Mouse (Mus musculus): ENCODE data around the gene Tns2.

The Tns2 gene

DNA sequence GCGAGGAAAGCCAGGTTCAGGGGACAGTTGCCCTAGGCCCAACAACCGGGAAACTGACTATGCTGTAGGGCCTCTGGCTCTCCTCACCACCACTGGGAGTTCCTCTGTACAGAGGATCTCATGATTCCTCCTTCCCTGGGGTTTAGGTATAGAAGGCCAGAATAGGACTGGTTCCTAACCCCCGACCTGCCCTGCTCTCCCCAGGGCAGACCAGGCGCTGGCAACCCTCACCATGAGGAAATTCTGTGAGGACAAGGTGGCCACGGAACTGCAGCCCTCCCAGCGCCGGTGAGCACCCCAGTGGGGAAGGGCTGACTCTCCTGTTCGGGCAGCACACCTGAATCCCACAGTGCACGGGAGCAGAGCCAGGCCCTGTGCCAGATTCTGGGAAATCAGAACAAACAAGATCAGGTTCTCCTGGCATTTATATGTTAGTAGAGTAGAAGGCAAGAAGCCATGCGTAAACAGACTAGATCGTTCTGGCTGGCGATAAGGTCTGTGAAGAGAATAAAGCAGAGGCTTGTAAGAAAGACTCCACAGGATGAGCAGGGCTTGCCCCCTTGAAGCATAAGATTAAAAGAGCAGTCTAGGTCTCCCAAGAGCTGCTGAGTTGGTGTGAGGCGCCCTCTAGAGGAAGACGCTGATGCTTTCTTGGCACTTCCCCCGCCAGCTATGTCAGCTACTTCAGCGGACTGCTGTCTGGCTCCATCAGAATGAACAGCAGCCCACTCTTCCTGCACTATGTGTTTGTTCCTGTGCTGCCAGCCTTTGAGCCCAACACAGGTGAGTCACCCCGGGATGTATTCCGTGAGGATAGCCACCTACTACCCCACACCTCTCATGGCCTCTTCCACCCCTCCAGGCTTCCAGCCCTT, 8.7 kb downstream of the Tns2 start:
- peak; percentile 80 to 87 for DNase-seq (ENCODE audit: low spot score in 2 of 2)

DNA sequence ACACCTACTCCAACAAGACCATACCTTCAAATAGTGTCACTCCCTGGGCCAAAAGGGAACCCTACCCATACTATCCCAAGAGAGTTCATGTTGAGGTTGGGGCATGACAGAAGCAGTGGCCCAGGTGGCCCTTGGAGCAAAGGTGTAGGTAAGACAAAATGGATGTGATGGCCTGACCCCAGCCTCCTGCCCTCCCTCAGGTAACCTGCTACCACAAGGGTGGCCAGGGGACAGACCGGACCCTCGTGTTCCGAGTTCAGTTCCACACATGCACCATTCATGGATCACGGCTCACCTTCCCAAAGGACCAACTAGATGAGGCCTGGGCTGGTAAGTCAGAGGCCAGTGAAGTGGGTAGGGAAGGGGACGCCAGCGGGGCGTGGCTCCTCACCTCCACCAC, 10.1 kb downstream of the Tns2 start:
- no peak for DNase-seq (ENCODE audit: low spot score in 2 of 2)

- DNase-seq (ENCODE audit: low spot score in 2 of 2): no peak
Measured at GRCm38 (mm10) chr15:102110701-102111494, 10.7 kb downstream of the Tns2 start.

DNA sequence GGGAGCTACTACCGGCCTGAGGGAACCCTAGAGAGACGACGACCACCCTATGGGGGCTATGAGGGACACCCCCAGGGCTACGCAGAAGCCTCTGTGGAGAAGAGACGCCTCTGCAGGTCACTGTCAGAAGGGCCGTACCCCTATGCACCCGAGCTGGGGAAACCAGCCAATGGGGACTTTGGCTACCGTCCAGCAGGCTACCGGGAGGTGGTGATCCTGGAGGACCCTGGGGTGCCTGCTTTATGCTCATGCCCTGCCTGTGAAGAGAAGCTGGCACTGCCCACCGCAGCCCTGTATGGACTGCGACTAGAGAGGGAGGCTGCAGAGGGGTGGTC, 11.2 kb downstream of the Tns2 start:
- DNase-seq (ENCODE audit: low spot score in 2 of 2): no peak

- DNase-seq (ENCODE audit: low spot score in 2 of 2): no peak
Measured at GRCm38 (mm10) chr15:102112181-102112580, 12.0 kb downstream of the Tns2 start.

DNA sequence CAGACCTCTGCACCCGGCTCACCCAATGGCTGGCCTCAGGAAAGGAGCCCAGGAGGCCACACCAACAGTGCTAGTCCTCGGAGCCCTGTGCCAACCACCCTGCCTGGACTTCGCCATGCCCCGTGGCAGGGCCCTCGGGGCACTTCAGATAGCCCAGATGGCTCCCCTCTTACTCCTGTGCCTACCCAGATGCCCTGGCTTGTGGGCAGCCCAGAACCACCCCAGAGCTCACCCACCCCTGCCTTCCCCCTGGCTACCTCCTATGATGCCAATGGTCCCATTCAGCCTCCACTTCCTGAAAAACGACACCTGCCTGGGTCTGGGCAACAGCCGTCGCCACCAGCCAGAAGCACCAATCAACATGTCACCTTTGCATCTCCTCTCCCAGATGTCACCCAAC, 12.6 kb downstream of the Tns2 start:
- no peak for DNase-seq (ENCODE audit: low spot score in 2 of 2)

GRCm38 (mm10) chr15:102113674-102114073, 13.5 kb downstream of the Tns2 start:
- no peak for DNase-seq (ENCODE audit: low spot score in 2 of 2)

DNA sequence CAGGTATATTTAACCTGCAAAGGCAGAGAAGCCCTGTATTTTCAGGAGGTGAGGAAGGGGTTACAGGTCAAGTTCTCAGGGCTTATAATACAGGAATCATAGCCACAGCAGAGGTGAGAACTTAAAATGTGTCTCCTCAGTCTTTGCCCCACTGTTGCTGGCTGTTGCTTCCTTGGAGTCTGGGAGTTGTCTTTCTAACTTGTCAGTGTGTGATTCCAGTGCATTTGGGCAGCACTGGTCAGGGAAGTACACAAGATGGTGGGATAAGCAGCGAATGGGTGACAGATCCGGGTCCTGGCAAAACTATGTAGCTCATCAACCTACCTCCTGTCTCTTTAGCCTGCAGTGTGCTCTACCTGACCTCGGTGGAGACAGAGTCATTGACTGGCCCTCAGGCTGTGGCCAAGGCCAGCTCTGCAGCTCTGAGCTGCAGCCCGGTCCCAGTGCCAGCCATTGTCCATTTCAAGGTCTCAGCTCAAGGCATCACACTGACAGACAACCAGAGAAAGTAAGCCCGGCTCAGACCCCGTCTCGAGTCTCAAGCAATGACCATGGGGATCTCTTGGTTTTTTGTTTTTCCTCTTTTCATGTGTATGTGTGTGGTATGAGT, 14.5 kb downstream of the Tns2 start:
- DNase-seq (ENCODE audit: low spot score in 2 of 2): no peak

- DNase-seq (ENCODE audit: low spot score in 2 of 2): no peak
Measured at GRCm38 (mm10) chr15:102115731-102116231, 15.6 kb downstream of the Tns2 start.

GRCm38 (mm10) chr15:102116753-102117415, 16.7 kb downstream of the Tns2 start:
- DNase-seq (ENCODE audit: low spot score in 2 of 2): no peak

DNA sequence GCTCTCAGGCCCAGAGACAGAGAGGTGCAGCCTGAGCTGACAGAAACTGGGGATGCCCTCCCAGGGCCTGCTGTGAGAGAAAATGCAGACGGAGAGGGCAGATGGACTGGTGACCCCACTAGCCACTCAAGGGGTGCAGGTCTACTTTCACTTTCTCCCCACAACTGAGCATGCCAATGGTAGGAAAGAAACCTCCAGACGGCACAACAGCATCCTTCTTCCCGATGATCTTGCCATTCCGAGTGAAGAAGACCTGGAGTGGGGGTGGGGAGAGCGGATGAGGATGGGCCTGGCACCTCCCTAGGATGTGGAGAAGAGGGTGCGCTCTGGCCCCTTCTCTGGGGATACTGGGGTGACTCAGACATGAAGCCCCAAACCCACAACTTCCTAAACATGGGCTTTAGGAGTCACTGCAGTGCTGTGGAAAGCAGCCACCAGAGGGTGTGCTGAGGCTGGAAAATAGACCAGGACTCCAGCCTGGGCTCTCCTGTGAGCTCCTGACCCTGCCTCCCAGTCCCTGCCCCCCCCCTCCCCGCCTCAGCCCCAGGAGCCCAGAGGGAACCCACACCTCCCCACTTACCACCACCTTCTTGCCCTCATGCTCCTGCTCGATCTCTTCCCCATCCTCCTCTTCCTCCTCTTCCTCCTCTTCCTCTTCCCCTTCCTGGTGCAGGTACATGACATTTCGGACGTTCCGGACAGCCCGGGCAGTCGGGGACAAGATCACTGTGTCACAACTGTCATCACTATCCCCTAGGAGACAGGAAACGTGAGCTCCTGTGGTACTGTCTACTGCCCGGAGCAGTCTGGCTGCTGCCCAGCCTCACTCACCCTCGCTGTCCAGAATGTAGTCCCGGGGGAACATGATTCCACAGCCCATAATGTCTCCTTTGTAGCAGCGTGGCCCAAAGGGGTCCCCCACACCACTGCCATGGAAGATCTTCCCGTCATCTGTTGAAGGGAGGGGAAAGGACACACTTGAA, 17.5 kb downstream of the Tns2 start:
- no peak for DNase-seq (ENCODE audit: low spot score in 2 of 2)

DNA sequence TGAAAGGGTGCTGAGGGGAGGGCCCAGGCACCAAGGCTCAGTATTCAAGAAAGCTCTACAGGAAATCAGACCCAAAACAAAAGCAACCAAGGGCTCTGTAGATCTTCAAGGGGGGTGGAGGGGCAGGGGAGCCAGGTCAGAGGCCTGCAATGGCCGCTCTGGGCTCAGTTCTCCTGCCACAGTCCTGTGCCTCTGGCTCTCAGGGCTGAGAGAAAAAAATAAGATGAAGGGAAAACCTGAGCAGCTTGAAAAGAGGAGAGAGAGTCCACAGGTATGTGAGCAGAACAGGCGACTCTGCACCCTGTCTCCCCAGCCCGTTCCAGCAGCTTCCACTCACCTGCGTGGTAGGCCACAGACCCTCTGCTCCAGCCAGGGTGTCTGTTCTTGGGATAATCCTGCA, 18.4 kb downstream of the Tns2 start:
- DNase-seq (ENCODE audit: low spot score in 2 of 2): no peak

GRCm38 (mm10) chr15:102119121-102119830, 19.1 kb downstream of the Tns2 start:
- DNase-seq (ENCODE audit: low spot score in 2 of 2): no peak

DNA sequence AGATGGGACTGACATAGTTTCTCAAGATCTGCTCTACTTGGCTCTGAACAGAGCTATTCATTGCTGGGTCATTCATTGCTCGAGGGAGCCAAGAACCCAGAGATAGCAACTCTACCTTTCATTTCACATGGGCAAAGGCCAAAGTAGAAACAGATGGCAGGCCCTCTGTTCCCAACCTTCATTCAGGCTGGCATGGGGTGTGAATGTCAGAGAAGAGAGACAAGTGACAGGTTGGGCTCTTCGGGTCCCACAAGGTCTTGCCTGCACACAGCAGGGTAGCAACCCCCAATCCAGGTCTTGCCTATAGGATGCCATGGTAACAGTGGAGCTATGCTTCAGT, 19.6 kb downstream of the Tns2 start:
- no peak for DNase-seq (ENCODE audit: low spot score in 2 of 2)

- DNase-seq (ENCODE audit: low spot score in 2 of 2): no peak
Measured at GRCm38 (mm10) chr15:102120530-102120929, 20.3 kb downstream of the Tns2 start.

GRCm38 (mm10) chr15:102126303-102126702, 26.1 kb downstream of the Tns2 start:
- no peak for DNase-seq (ENCODE audit: low spot score in 2 of 2)

GRCm38 (mm10) chr15:102133314-102133713, 33.1 kb downstream of the Tns2 start:
- no peak for DNase-seq (ENCODE audit: low spot score in 2 of 2)

GRCm38 (mm10) chr15:102134709-102135108, 34.5 kb downstream of the Tns2 start:
- no peak for DNase-seq (ENCODE audit: low spot score in 2 of 2)

DNA sequence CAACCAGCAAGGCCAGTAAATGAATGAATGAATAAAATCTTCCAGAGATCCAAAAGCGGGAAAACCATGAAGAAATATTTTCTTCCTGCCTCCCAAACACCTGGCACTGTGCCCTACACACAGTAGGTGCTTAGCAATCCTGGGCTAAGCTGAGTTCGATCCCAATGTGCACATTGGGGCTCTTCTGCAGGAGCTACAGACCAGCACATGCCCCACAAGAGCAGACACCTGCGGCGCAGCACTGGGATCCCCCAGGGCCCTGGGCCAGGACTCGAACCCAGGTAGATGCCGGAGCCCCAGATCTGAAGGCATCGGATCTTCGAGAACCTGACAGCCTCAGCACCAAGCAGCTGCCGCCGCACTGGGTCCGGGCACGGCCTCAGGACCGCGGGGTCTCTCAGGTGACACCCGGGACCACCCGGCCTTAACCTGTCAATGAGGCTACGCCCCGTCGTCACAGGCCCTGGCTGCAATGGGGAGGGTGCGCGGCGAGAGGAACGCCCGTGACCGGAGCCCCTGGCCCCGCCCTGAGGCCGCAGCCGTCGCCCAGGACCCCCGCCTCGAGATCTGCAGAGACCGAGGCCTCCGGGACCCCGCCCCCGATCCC, 35.4 kb downstream of the Tns2 start:
- no peak for DNase-seq (ENCODE audit: low spot score in 2 of 2)
